Mouse (Mus musculus) liver, embryonic 14.5 days (tissue): Measurements from ENCODE around the gene Diablo.

ENCODE experiments used
- CTCF ChIP-seq: IDR thresholded peaks from 2 replicates; pipeline ENCODE4 v1.5.1; 2016; ENCODE audit warnings: antibody characterized with exemption, low read depth, control low read depth
- EP300 ChIP-seq: IDR thresholded peaks from 2 replicates; pipeline ENCODE4 v1.6.1; 2016; ENCODE audit warnings: antibody characterized with exemption, low read depth

GRCm38 (mm10) chr5:123464638-123465037 lies 59.3 kb downstream of the Diablo start:
- TF ChIP-seq CTCF (no peak), EP300 (no peak)
